Mouse (Mus musculus): ENCODE results near the gene Edn3. TPM values are rescaled to one million over a fixed set of nuclear protein-coding genes. Genes with fewer than 3 reads are reported as not detected.
A peak's percentile ranks its signal among the peaks of the same experiment; 100 is the strongest.

Edn3 gene
- polyA plus RNA-seq (2014; fragmentation: Nextera tagmentation; extraction: Ambion mirVana) = 1.4 TPM in 2 replicates

GRCm38 (mm10) chr2:174760479-174761121 lies at the start of gene Edn3:
TSS of gene Edn3 (plus strand) at chr2:174760619.
- 2% methylated on average over 48 of the region's 48 CpGs for WGBS (ENCODE audit: insufficient replicate concordance)
- Histone ChIP-seq H3K4me3 (ENCODE audit: low read depth, low read length) (peak within 1 kb of the TSS; percentile 50), H3K4me1 (ENCODE audit: control insufficient read depth, insufficient read depth, low read length) (no peaks in the 10 kb centered on the region), H3K36me3 (ENCODE audit: control insufficient read depth, insufficient read depth, low read length) (no peaks in the 10 kb centered on the region), H3K27ac (ENCODE audit: low read depth, low read length) (no peak within 1 kb of the TSS), H3K9ac (ENCODE audit: low read depth, low read length) (peak within 1 kb of the TSS; percentile 50; the same call in 1 of the 2 replicates), H3K4me2 (peak within 1 kb of the TSS; percentile 90), H3K9me3 (replicated peaks; ENCODE audit: control insufficient read depth, low read length) (no peaks in the 10 kb centered on the region), H3K27me3 (ENCODE audit: control insufficient read depth, insufficient read depth, low read length) (peaks cover 24% of the 10 kb centered on the region)
- ATAC-seq (replicated peaks; ENCODE audit: insufficient number of reproducible peaks, low FRiP score, low TSS enrichment) = no peak; the same call in 1 of the 2 replicates

GRCm38 (mm10) chr2:174712043-174712442 lies 48.4 kb upstream of the Edn3 start:
- Histone ChIP-seq H3K27me3 (ENCODE audit: control insufficient read depth, insufficient read depth, low read length) (no peaks in the 10 kb centered on the region), H3K9ac (ENCODE audit: low read depth, low read length) (no peak overlapping the region), H3K4me2 (no peak overlapping the region), H3K4me1 (ENCODE audit: control insufficient read depth, insufficient read depth, low read length) (no peaks in the 10 kb centered on the region), H3K27ac (ENCODE audit: low read depth, low read length) (no peak overlapping the region), H3K4me3 (ENCODE audit: low read depth, low read length) (no peak overlapping the region), H3K9me3 (replicated peaks; ENCODE audit: control insufficient read depth, low read length) (no peaks in the 10 kb centered on the region), H3K36me3 (ENCODE audit: control insufficient read depth, insufficient read depth, low read length) (no peaks in the 10 kb centered on the region)
- WGBS (ENCODE audit: insufficient replicate concordance) = 96% methylated on average over 1 of the region's 1 CpGs
- ATAC-seq (replicated peaks; ENCODE audit: insufficient number of reproducible peaks, low FRiP score, low TSS enrichment) = no peak

- H3K27ac ChIP-seq (ENCODE audit: low read depth, low read length) = no peak overlapping the region
- H3K9ac ChIP-seq (ENCODE audit: low read depth, low read length) = no peak overlapping the region
- H3K9me3 ChIP-seq (replicated peaks; ENCODE audit: control insufficient read depth, low read length) = no peaks in the 10 kb centered on the region
- no peak overlapping the region for H3K4me2 ChIP-seq
- no peaks in the 10 kb centered on the region for H3K4me1 ChIP-seq (ENCODE audit: control insufficient read depth, insufficient read depth, low read length)
- no peak overlapping the region for H3K4me3 ChIP-seq (ENCODE audit: low read depth, low read length)
- H3K36me3 ChIP-seq (ENCODE audit: control insufficient read depth, insufficient read depth, low read length) = no peaks in the 10 kb centered on the region
- no peaks in the 10 kb centered on the region for H3K27me3 ChIP-seq (ENCODE audit: control insufficient read depth, insufficient read depth, low read length)
- no peak for ATAC-seq (replicated peaks; ENCODE audit: insufficient number of reproducible peaks, low FRiP score, low TSS enrichment)
Observed at GRCm38 (mm10) chr2:174715938-174716337, 44.5 kb upstream of the Edn3 start.

GRCm38 (mm10) chr2:174717857-174718256 lies 42.6 kb upstream of the Edn3 start:
- Histone ChIP-seq H3K9me3 (replicated peaks; ENCODE audit: control insufficient read depth, low read length) (no peaks in the 10 kb centered on the region), H3K4me1 (ENCODE audit: control insufficient read depth, insufficient read depth, low read length) (no peaks in the 10 kb centered on the region), H3K27ac (ENCODE audit: low read depth, low read length) (no peak overlapping the region), H3K36me3 (ENCODE audit: control insufficient read depth, insufficient read depth, low read length) (no peaks in the 10 kb centered on the region), H3K27me3 (ENCODE audit: control insufficient read depth, insufficient read depth, low read length) (no peaks in the 10 kb centered on the region), H3K4me2 (no peak overlapping the region), H3K4me3 (ENCODE audit: low read depth, low read length) (no peak overlapping the region), H3K9ac (ENCODE audit: low read depth, low read length) (no peak overlapping the region)
- ATAC-seq (replicated peaks; ENCODE audit: insufficient number of reproducible peaks, low FRiP score, low TSS enrichment) = no peak
- 88% methylated on average over 4 of the region's 4 CpGs for WGBS (ENCODE audit: insufficient replicate concordance)

- no peak for ATAC-seq (replicated peaks; ENCODE audit: insufficient number of reproducible peaks, low FRiP score, low TSS enrichment)
- Histone ChIP-seq H3K27ac (ENCODE audit: low read depth, low read length) (no peak overlapping the region), H3K27me3 (ENCODE audit: control insufficient read depth, insufficient read depth, low read length) (no peaks in the 10 kb centered on the region), H3K4me3 (ENCODE audit: low read depth, low read length) (no peak overlapping the region), H3K4me2 (no peak overlapping the region), H3K9ac (ENCODE audit: low read depth, low read length) (no peak overlapping the region), H3K36me3 (ENCODE audit: control insufficient read depth, insufficient read depth, low read length) (no peaks in the 10 kb centered on the region), H3K4me1 (ENCODE audit: control insufficient read depth, insufficient read depth, low read length) (no peaks in the 10 kb centered on the region), H3K9me3 (replicated peaks; ENCODE audit: control insufficient read depth, low read length) (no peaks in the 10 kb centered on the region)
- 79% methylated on average over 10 of the region's 10 CpGs for WGBS (ENCODE audit: insufficient replicate concordance)
Observed at GRCm38 (mm10) chr2:174727114-174727823, 33.1 kb upstream of the Edn3 start.

GRCm38 (mm10) chr2:174731939-174732338 lies 28.5 kb upstream of the Edn3 start:
- H3K9ac ChIP-seq (ENCODE audit: low read depth, low read length) = no peak overlapping the region
- H3K27ac ChIP-seq (ENCODE audit: low read depth, low read length) = no peak overlapping the region
- no peaks in the 10 kb centered on the region for H3K27me3 ChIP-seq (ENCODE audit: control insufficient read depth, insufficient read depth, low read length)
- WGBS (ENCODE audit: insufficient replicate concordance) = 66% methylated on average over 5 of the region's 5 CpGs
- H3K4me2 ChIP-seq = no peak overlapping the region
- H3K36me3 ChIP-seq (ENCODE audit: control insufficient read depth, insufficient read depth, low read length) = no peaks in the 10 kb centered on the region
- ATAC-seq (replicated peaks; ENCODE audit: insufficient number of reproducible peaks, low FRiP score, low TSS enrichment) = no peak
- no peak overlapping the region for H3K4me3 ChIP-seq (ENCODE audit: low read depth, low read length)
- no peaks in the 10 kb centered on the region for H3K4me1 ChIP-seq (ENCODE audit: control insufficient read depth, insufficient read depth, low read length)
- H3K9me3 ChIP-seq (replicated peaks; ENCODE audit: control insufficient read depth, low read length) = no peaks in the 10 kb centered on the region

- Histone ChIP-seq H3K4me3 (ENCODE audit: low read depth, low read length) (no peak overlapping the region), H3K9me3 (replicated peaks; ENCODE audit: control insufficient read depth, low read length) (no peaks in the 10 kb centered on the region), H3K9ac (ENCODE audit: low read depth, low read length) (no peak overlapping the region), H3K27me3 (ENCODE audit: control insufficient read depth, insufficient read depth, low read length) (no peaks in the 10 kb centered on the region), H3K4me1 (ENCODE audit: control insufficient read depth, insufficient read depth, low read length) (no peaks in the 10 kb centered on the region), H3K36me3 (ENCODE audit: control insufficient read depth, insufficient read depth, low read length) (no peaks in the 10 kb centered on the region), H3K27ac (ENCODE audit: low read depth, low read length) (no peak overlapping the region), H3K4me2 (no peak overlapping the region)
- ATAC-seq (replicated peaks; ENCODE audit: insufficient number of reproducible peaks, low FRiP score, low TSS enrichment) = no peak
- WGBS (ENCODE audit: insufficient replicate concordance) = 83% methylated on average over 1 of the region's 1 CpGs
Observed at GRCm38 (mm10) chr2:174735270-174735669, 25.1 kb upstream of the Edn3 start.

GRCm38 (mm10) chr2:174747182-174747581 lies 13.2 kb upstream of the Edn3 start:
- H3K9me3 ChIP-seq (replicated peaks; ENCODE audit: control insufficient read depth, low read length) = no peaks in the 10 kb centered on the region
- ATAC-seq (replicated peaks; ENCODE audit: insufficient number of reproducible peaks, low FRiP score, low TSS enrichment) = no peak
- 67% methylated on average over 1 of the region's 1 CpGs for WGBS (ENCODE audit: insufficient replicate concordance)
- H3K9ac ChIP-seq (ENCODE audit: low read depth, low read length) = no peak overlapping the region
- H3K4me1 ChIP-seq (ENCODE audit: control insufficient read depth, insufficient read depth, low read length) = no peaks in the 10 kb centered on the region
- H3K4me2 ChIP-seq = no peak overlapping the region
- H3K36me3 ChIP-seq (ENCODE audit: control insufficient read depth, insufficient read depth, low read length) = no peaks in the 10 kb centered on the region
- no peaks in the 10 kb centered on the region for H3K27me3 ChIP-seq (ENCODE audit: control insufficient read depth, insufficient read depth, low read length)
- H3K4me3 ChIP-seq (ENCODE audit: low read depth, low read length) = no peak overlapping the region
- H3K27ac ChIP-seq (ENCODE audit: low read depth, low read length) = no peak overlapping the region

- Histone ChIP-seq H3K36me3 (ENCODE audit: control insufficient read depth, insufficient read depth, low read length) (no peaks in the 10 kb centered on the region), H3K9me3 (replicated peaks; ENCODE audit: control insufficient read depth, low read length) (no peaks in the 10 kb centered on the region), H3K27me3 (ENCODE audit: control insufficient read depth, insufficient read depth, low read length) (no peaks in the 10 kb centered on the region), H3K9ac (ENCODE audit: low read depth, low read length) (no peak overlapping the region), H3K4me3 (ENCODE audit: low read depth, low read length) (no peak overlapping the region), H3K4me2 (peak overlapping the region; percentile 10; the same call in 1 of the 2 replicates), H3K4me1 (ENCODE audit: control insufficient read depth, insufficient read depth, low read length) (no peaks in the 10 kb centered on the region), H3K27ac (ENCODE audit: low read depth, low read length) (no peak overlapping the region)
- ATAC-seq (replicated peaks; ENCODE audit: insufficient number of reproducible peaks, low FRiP score, low TSS enrichment) = 0 out of 2 replicates have a peak, but pooled peaks have one; percentile 14
- WGBS (ENCODE audit: insufficient replicate concordance) = 67% methylated on average over 8 of the region's 8 CpGs
Observed at GRCm38 (mm10) chr2:174748381-174748780, 12.0 kb upstream of the Edn3 start.
